Mouse (Mus musculus): ENCODE data around the gene Larp1.
"Not testable (repeated sequence)": the region's sequence is repeated elsewhere in the genome, so short reads cannot be mapped to it uniquely, and the experiment has no call there.

The Larp1 gene

DNA sequence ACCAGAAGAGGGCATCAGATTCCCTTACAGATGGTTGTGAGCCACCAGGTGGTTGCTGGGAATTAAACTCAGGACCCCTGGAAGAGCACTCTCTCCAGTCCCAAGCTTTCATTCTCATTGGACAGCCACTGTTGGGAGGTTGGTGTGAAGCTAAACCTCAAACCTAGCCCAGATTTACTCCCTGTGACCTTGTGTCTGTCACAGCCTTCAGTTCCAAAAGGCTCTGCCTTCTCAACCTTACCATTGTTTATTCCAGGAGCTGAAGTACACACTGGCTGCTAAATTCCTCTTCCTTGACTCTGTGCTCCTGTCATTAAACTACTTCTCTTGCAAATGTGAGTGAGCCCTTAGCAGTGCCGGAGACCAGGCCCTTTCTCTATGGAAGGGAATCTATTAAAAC is 20.1 kb downstream of the Larp1 start:
- DNase-seq (ENCODE audit: low spot score), result no peak

DNA sequence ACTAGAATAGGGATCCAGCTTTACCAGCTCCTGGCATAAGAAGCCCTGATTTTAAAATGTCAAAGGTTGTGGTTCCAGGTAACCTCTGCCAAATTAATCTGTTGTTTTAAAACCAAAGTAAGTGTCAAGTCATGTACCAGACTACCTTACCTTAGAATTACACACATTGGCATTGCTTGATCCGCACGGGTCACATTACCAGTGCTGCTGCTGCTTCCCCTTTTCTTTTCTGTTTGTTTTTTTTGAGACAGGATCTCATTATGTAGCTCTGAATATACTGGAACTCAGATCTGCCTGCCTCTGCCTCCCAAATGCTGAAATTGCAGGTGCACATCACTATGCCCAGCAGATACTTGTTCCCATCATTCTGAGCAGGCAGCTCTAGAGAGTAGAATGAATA is 21.0 kb downstream of the Larp1 start:
- DNase-seq (ENCODE audit: low spot score), result no peak

DNA sequence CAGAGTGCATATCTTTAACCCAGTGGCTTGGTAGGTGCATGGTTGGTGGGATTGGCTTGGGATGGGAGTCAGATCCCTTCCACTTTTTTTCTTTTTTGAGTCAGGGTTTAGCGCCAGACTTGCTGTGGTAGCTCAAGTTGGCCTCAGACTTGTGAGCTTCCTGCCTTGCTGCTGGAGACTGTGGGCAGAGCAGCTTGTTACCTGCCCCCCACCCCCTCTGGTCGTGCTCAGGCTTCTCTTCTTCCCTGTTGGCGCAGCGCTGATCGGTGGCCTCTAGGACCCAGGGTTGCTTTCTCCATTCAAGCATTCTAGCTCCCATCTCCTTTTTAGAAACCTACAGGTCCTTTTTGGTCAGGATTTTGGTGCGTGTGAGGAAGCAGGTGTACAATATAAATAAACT is 22.3 kb downstream of the Larp1 start:
- DNase-seq (ENCODE audit: low spot score), result no peak

- DNase-seq (ENCODE audit: low spot score), result no peak
Observed at GRCm38 (mm10) chr11:58033635-58034034, 24.8 kb downstream of the Larp1 start.

DNA sequence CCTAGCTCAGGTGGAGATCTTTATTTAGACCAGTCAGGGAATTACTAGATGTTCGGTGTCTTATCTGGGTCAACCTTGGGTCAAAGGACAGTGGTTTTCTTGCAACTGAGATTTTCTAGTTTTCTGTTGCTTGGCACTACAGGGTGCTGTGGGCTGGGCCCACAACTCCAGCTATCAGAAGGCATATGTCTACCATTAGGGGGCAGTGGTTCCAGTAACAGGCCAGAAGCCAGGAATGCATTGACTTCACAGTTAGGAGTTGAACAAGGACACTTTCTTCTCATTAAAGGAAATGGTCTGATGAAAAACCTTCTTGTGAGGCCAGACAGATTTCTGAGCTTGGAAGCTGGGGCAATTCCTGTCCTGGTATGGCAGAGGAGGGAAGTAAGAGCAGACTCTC is 30.2 kb downstream of the Larp1 start:
- peak; percentile 49 for DNase-seq (ENCODE audit: low spot score)

GRCm38 (mm10) chr11:58042861-58043431 is 34.1 kb downstream of the Larp1 start:
- DNase-seq (ENCODE audit: low spot score), result no peak

GRCm38 (mm10) chr11:58046438-58046837 is 37.6 kb downstream of the Larp1 start:
- DNase-seq (ENCODE audit: low spot score), result no peak

- peak; percentile 20 for DNase-seq (ENCODE audit: low spot score)
Observed at GRCm38 (mm10) chr11:58057455-58057854, 48.6 kb downstream of the Larp1 start.

- DNase-seq (ENCODE audit: low spot score), result not testable (repeated sequence)
Observed at GRCm38 (mm10) chr11:58059752-58060151, 50.9 kb downstream of the Larp1 start.

- DNase-seq (ENCODE audit: low spot score), result not testable (repeated sequence)
Observed at GRCm38 (mm10) chr11:58061218-58061617, 52.4 kb downstream of the Larp1 start.

- no peak for DNase-seq (ENCODE audit: low spot score)
Observed at GRCm38 (mm10) chr11:58062586-58062985, 53.7 kb downstream of the Larp1 start.

- no peak for DNase-seq (ENCODE audit: low spot score)
Observed at GRCm38 (mm10) chr11:58065025-58065424, 56.2 kb downstream of the Larp1 start.

- no peak for DNase-seq (ENCODE audit: low spot score)
Observed at GRCm38 (mm10) chr11:58072978-58073377, 64.1 kb downstream of the Larp1 start.

DNA sequence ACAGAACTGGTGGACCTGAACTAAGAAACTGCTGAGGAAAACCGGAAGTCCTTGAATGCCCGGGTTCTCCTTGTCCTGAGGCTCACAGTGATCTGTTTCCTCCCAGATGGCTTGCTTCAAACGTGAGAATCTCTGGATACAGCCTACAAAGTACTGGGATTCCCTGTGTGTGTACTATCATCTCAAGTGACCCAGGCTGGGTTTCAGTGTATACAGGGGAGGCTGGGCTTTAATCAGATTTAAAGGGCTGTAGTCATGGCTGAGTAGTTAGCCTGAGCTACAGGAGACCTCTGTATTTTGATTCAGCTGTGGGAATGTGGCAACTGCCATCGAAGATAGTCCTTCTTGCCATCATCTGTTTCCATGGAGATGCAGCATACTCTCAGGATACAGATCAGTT is 68.4 kb downstream of the Larp1 start:
- DNase-seq (ENCODE audit: low spot score), result no peak

DNA sequence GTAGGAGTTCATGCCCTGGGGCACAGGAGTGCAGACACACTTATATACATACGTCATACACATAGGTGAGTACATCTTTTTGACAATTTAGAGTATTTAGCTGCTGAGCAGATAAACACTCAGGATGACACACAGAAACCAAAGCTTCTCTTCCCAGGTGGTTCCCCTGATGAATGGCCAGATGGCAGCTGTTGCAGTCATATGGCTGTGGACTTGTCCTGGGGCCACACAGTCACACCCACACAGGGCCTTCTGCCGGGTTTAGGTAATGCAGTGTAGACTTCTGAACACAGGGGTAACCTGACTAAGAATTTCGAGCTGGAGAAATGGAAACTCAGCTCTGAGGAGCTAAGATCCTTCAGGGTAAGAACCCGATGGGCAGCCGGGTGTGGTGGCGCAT is 72.9 kb downstream of the Larp1 start:
- DNase-seq (ENCODE audit: low spot score), result no peak

DNA sequence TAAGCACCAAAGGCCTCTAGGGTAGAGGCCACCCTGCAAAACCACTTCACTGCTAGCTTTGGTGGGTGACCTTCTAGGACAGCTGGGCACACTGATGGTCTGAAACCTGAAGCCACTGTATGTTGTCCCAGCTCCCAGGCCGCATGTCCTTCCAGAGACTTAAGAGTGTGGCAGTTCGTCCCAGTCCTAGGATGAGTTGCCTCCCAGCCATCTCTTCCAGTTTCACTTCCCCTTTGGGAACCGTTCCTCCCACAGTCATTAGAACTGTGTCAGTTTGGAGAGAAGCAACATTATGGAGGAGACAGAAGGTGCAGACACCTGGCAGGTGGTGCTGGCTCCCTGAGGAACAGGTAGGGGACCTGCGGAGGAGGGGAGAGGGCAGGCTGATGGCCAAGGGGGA is 83.7 kb downstream of the Larp1 start:
- no peak for DNase-seq (ENCODE audit: low spot score)

- DNase-seq (ENCODE audit: low spot score), result peak; percentile 37
Observed at GRCm38 (mm10) chr11:58093021-58093528, 84.2 kb downstream of the Larp1 start, which contains the start of gene Gm12248. Gene Gm12248 (minus strand): TSS chr11:58093134.

GRCm38 (mm10) chr11:58094766-58095165 is 85.9 kb downstream of the Larp1 start:
- no peak for DNase-seq (ENCODE audit: low spot score)

DNA sequence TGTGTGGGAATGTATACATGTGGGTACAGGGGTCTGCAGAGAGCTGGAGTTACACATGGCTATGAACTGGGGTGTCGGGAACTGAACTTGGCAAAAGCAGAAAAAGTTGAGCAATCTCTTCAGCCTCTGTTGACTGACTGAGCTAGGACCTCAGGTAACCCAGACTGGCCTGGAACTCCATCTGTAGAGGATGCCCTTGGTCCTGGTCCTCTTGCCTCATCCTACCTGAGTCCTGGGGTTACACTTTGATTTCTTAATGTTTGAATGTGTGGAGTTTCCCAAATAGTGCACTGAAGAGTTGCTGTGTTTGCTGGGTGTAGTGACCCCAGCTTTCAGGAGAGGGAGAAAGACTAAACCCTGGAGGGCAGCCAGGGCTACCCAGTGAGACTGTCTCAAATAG is 86.7 kb downstream of the Larp1 start:
- DNase-seq (ENCODE audit: low spot score), result no peak

DNA sequence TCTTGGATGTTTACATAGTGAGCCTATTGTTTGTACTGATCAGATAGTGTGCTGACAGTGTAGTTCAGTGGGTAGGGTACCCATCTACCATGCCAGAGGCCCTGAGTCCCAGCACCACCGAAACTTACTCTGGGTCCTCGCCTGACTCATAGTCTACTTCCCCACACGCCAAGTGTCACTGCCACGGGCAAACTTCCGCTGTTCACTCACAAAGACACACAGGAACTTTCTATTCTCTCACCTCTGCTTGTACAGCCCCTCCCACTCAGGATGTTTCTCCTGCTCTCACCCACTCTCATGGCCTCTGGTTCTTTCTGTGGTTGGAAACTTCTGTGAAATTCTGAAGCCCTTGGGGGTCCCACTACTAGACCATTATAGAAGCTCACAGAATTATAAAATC is 87.3 kb downstream of the Larp1 start:
- peak; percentile 36 for DNase-seq (ENCODE audit: low spot score)

- DNase-seq (ENCODE audit: low spot score), result no peak
Observed at GRCm38 (mm10) chr11:58096821-58097620, 88.2 kb downstream of the Larp1 start.

- DNase-seq (ENCODE audit: low spot score), result no peak
Observed at GRCm38 (mm10) chr11:58097621-58098365, 88.9 kb downstream of the Larp1 start.

GRCm38 (mm10) chr11:58098366-58098720 is 89.5 kb downstream of the Larp1 start:
- not testable (repeated sequence) for DNase-seq (ENCODE audit: low spot score)
